Mouse (Mus musculus): ENCODE measurements around the gene Gpsm2. TPM values are rescaled to one million over a fixed set of nuclear protein-coding genes. Genes with fewer than 3 reads are reported as not detected.

The Gpsm2 gene
- polyA plus RNA-seq, 1 experiment from 2014 or later: 43.8 TPM

- peaks cover 6% of the 10 kb centered on the region for H3K27me3 ChIP-seq (ENCODE audit: control insufficient read depth, insufficient read depth, low read depth, low read length)
- H3K4me3 ChIP-seq (ENCODE audit: low read length): no peak overlapping the region
- peaks cover 27% of the 10 kb centered on the region for H3K4me1 ChIP-seq (replicated peaks; ENCODE audit: control insufficient read depth, insufficient read depth, low read length)
- no peaks in the 10 kb centered on the region for H3K9me3 ChIP-seq (ENCODE audit: control insufficient read depth, low read length)
- WGBS: 50% methylated on average over 11 of the region's 11 CpGs
- no peak overlapping the region for H3K9ac ChIP-seq (ENCODE audit: low read length)
- H3K27ac ChIP-seq (ENCODE audit: low read length): no peak overlapping the region
- ATAC-seq (ENCODE audit: low read depth): peak; percentile 58
- H3K36me3 ChIP-seq (ENCODE audit: control insufficient read depth, insufficient read depth, low read length): no peaks in the 10 kb centered on the region
- no peak overlapping the region for H3K4me2 ChIP-seq (ENCODE audit: low read depth, low read length)
Measured at GRCm38 (mm10) chr3:108759566-108760420, 37.7 kb upstream of the Gpsm2 start.

GRCm38 (mm10) chr3:108757570-108757969 lies 35.5 kb upstream of the Gpsm2 start:
- Histone ChIP-seq H3K27me3 (ENCODE audit: control insufficient read depth, insufficient read depth, low read depth, low read length) (peaks cover 6% of the 10 kb centered on the region), H3K9me3 (ENCODE audit: control insufficient read depth, low read length) (no peaks in the 10 kb centered on the region), H3K4me1 (replicated peaks; ENCODE audit: control insufficient read depth, insufficient read depth, low read length) (peaks cover 12% of the 10 kb centered on the region), H3K4me2 (ENCODE audit: low read depth, low read length) (no peak overlapping the region), H3K27ac (ENCODE audit: low read length) (no peak overlapping the region), H3K9ac (ENCODE audit: low read length) (no peak overlapping the region), H3K4me3 (ENCODE audit: low read length) (no peak overlapping the region), H3K36me3 (ENCODE audit: control insufficient read depth, insufficient read depth, low read length) (no peaks in the 10 kb centered on the region)
- 73% methylated on average over 9 of the region's 9 CpGs for WGBS
- ATAC-seq (ENCODE audit: low read depth): no peak

- no peak overlapping the region for H3K9ac ChIP-seq (ENCODE audit: low read length)
- H3K4me1 ChIP-seq (replicated peaks; ENCODE audit: control insufficient read depth, insufficient read depth, low read length): peaks cover 8% of the 10 kb centered on the region
- no peak overlapping the region for H3K4me3 ChIP-seq (ENCODE audit: low read length)
- no peak overlapping the region for H3K27ac ChIP-seq (ENCODE audit: low read length)
- no peak for ATAC-seq (ENCODE audit: low read depth)
- WGBS: 72% methylated on average over 1 of the region's 1 CpGs
- H3K4me2 ChIP-seq (ENCODE audit: low read depth, low read length): no peak overlapping the region
- peaks cover 6% of the 10 kb centered on the region for H3K27me3 ChIP-seq (ENCODE audit: control insufficient read depth, insufficient read depth, low read depth, low read length)
- no peaks in the 10 kb centered on the region for H3K9me3 ChIP-seq (ENCODE audit: control insufficient read depth, low read length)
- H3K36me3 ChIP-seq (ENCODE audit: control insufficient read depth, insufficient read depth, low read length): no peaks in the 10 kb centered on the region
Measured at GRCm38 (mm10) chr3:108756131-108756530, 34.0 kb upstream of the Gpsm2 start.

GRCm38 (mm10) chr3:108755542-108755941 lies 33.4 kb upstream of the Gpsm2 start:
- no peak for ATAC-seq (ENCODE audit: low read depth)
- H3K27ac ChIP-seq (ENCODE audit: low read length): no peak overlapping the region
- 90% methylated on average over 2 of the region's 2 CpGs for WGBS
- H3K27me3 ChIP-seq (ENCODE audit: control insufficient read depth, insufficient read depth, low read depth, low read length): peaks cover 6% of the 10 kb centered on the region
- no peak overlapping the region for H3K9ac ChIP-seq (ENCODE audit: low read length)
- no peaks in the 10 kb centered on the region for H3K36me3 ChIP-seq (ENCODE audit: control insufficient read depth, insufficient read depth, low read length)
- peaks cover 8% of the 10 kb centered on the region for H3K4me1 ChIP-seq (replicated peaks; ENCODE audit: control insufficient read depth, insufficient read depth, low read length)
- H3K9me3 ChIP-seq (ENCODE audit: control insufficient read depth, low read length): no peaks in the 10 kb centered on the region
- no peak overlapping the region for H3K4me3 ChIP-seq (ENCODE audit: low read length)
- H3K4me2 ChIP-seq (ENCODE audit: low read depth, low read length): no peak overlapping the region

- H3K4me2 ChIP-seq (ENCODE audit: low read depth, low read length): no peak overlapping the region
- peaks cover 6% of the 10 kb centered on the region for H3K27me3 ChIP-seq (ENCODE audit: control insufficient read depth, insufficient read depth, low read depth, low read length)
- H3K9ac ChIP-seq (ENCODE audit: low read length): no peak overlapping the region
- no peak for ATAC-seq (ENCODE audit: low read depth)
- H3K27ac ChIP-seq (ENCODE audit: low read length): no peak overlapping the region
- 81% methylated on average over 1 of the region's 1 CpGs for WGBS
- H3K4me1 ChIP-seq (replicated peaks; ENCODE audit: control insufficient read depth, insufficient read depth, low read length): no peaks in the 10 kb centered on the region
- no peaks in the 10 kb centered on the region for H3K36me3 ChIP-seq (ENCODE audit: control insufficient read depth, insufficient read depth, low read length)
- no peak overlapping the region for H3K4me3 ChIP-seq (ENCODE audit: low read length)
- H3K9me3 ChIP-seq (ENCODE audit: control insufficient read depth, low read length): no peaks in the 10 kb centered on the region
Measured at GRCm38 (mm10) chr3:108754541-108754940, 32.4 kb upstream of the Gpsm2 start.

GRCm38 (mm10) chr3:108751691-108752090 lies 29.6 kb upstream of the Gpsm2 start:
- H3K36me3 ChIP-seq (ENCODE audit: control insufficient read depth, insufficient read depth, low read length): no peaks in the 10 kb centered on the region
- H3K27ac ChIP-seq (ENCODE audit: low read length): no peak overlapping the region
- H3K9ac ChIP-seq (ENCODE audit: low read length): no peak overlapping the region
- no peaks in the 10 kb centered on the region for H3K4me1 ChIP-seq (replicated peaks; ENCODE audit: control insufficient read depth, insufficient read depth, low read length)
- no peak for ATAC-seq (ENCODE audit: low read depth)
- no peak overlapping the region for H3K4me2 ChIP-seq (ENCODE audit: low read depth, low read length)
- no peaks in the 10 kb centered on the region for H3K9me3 ChIP-seq (ENCODE audit: control insufficient read depth, low read length)
- no peaks in the 10 kb centered on the region; the same call in 1 of the 2 replicates for H3K27me3 ChIP-seq (ENCODE audit: control insufficient read depth, insufficient read depth, low read depth, low read length)
- 61% methylated on average over 6 of the region's 6 CpGs for WGBS
- no peak overlapping the region for H3K4me3 ChIP-seq (ENCODE audit: low read length)

GRCm38 (mm10) chr3:108751061-108751460 lies 29.0 kb upstream of the Gpsm2 start:
- Histone ChIP-seq H3K4me1 (replicated peaks; ENCODE audit: control insufficient read depth, insufficient read depth, low read length) (no peaks in the 10 kb centered on the region), H3K9me3 (ENCODE audit: control insufficient read depth, low read length) (no peaks in the 10 kb centered on the region), H3K36me3 (ENCODE audit: control insufficient read depth, insufficient read depth, low read length) (no peaks in the 10 kb centered on the region), H3K9ac (ENCODE audit: low read length) (no peak overlapping the region), H3K27ac (ENCODE audit: low read length) (no peak overlapping the region), H3K27me3 (ENCODE audit: control insufficient read depth, insufficient read depth, low read depth, low read length) (no peaks in the 10 kb centered on the region; the same call in 1 of the 2 replicates), H3K4me2 (ENCODE audit: low read depth, low read length) (no peak overlapping the region), H3K4me3 (ENCODE audit: low read length) (no peak overlapping the region)
- peak; percentile 65 for ATAC-seq (ENCODE audit: low read depth)
- 36% methylated on average over 6 of the region's 6 CpGs for WGBS

GRCm38 (mm10) chr3:108744060-108744459 lies 22.0 kb upstream of the Gpsm2 start:
- H3K36me3 ChIP-seq (ENCODE audit: control insufficient read depth, insufficient read depth, low read length): no peaks in the 10 kb centered on the region
- H3K9me3 ChIP-seq (ENCODE audit: control insufficient read depth, low read length): no peaks in the 10 kb centered on the region
- no peaks in the 10 kb centered on the region; the same call in none of the 2 replicates for H3K27me3 ChIP-seq (ENCODE audit: control insufficient read depth, insufficient read depth, low read depth, low read length)
- H3K9ac ChIP-seq (ENCODE audit: low read length): no peak overlapping the region
- H3K27ac ChIP-seq (ENCODE audit: low read length): no peak overlapping the region
- H3K4me2 ChIP-seq (ENCODE audit: low read depth, low read length): no peak overlapping the region
- no peaks in the 10 kb centered on the region for H3K4me1 ChIP-seq (replicated peaks; ENCODE audit: control insufficient read depth, insufficient read depth, low read length)
- 76% methylated on average over 4 of the region's 4 CpGs for WGBS
- H3K4me3 ChIP-seq (ENCODE audit: low read length): no peak overlapping the region
- ATAC-seq (ENCODE audit: low read depth): no peak

- Histone ChIP-seq H3K9me3 (ENCODE audit: control insufficient read depth, low read length) (peaks cover 4% of the 10 kb centered on the region), H3K36me3 (ENCODE audit: control insufficient read depth, insufficient read depth, low read length) (no peaks in the 10 kb centered on the region), H3K4me2 (ENCODE audit: low read depth, low read length) (no peak within 1 kb of the TSS), H3K9ac (ENCODE audit: low read length) (no peak within 1 kb of the TSS), H3K27me3 (ENCODE audit: control insufficient read depth, insufficient read depth, low read depth, low read length) (no peaks in the 10 kb centered on the region; the same call in none of the 2 replicates), H3K27ac (ENCODE audit: low read length) (no peak within 1 kb of the TSS), H3K4me3 (ENCODE audit: low read length) (no peak within 1 kb of the TSS), H3K4me1 (replicated peaks; ENCODE audit: control insufficient read depth, insufficient read depth, low read length) (no peaks in the 10 kb centered on the region)
- 60% methylated on average over 8 of the region's 8 CpGs for WGBS
- ATAC-seq (ENCODE audit: low read depth): no peak
Measured at GRCm38 (mm10) chr3:108739045-108739708, 17.1 kb upstream of the Gpsm2 start, which contains the start of gene Aknad1. Aknad1 (plus strand) TSS chr3:108739658.
